Mouse (Mus musculus) neural tube, embryonic 14.5 days (tissue): Measurements from ENCODE around the gene Klhdc10. TPM values are rescaled to one million over a fixed set of nuclear protein-coding genes. Genes with fewer than 3 reads are reported as not detected.

Experiments
- ATAC-seq: fragments of 200-750 bp; cut with Nextera tagmentation; 2 replicates; pipeline ENCODE4 v1.8.0; 2017; ENCODE audit warnings: low read depth, mild to moderate bottlenecking, moderate TSS enrichment, moderate library complexity
- H3K27ac ChIP-seq: fragments of 300-500 bp; sonication (generic); 2 replicates; pipeline ENCODE4 v1.5.1; 2014; ENCODE audit warnings: low read depth, mild to moderate bottlenecking, control low read depth, low read length, moderate library complexity, mixed read lengths
- H3K27me3 ChIP-seq: fragments of 300-500 bp; sonication (generic); 2 replicates; pipeline ENCODE4 v1.6.1; 2014; ENCODE audit warnings: low read length; ENCODE audit not compliant: control insufficient read depth, insufficient read depth
- H3K36me3 ChIP-seq: fragments of 300-500 bp; sonication (generic); 2 replicates; pipeline ENCODE4 v1.6.1; 2014; ENCODE audit warnings: low read length, mixed read lengths; ENCODE audit not compliant: control insufficient read depth, insufficient read depth
- H3K4me1 ChIP-seq: fragments of 300-500 bp; sonication (generic); 2 replicates; pipeline ENCODE4 v1.6.1; 2014; ENCODE audit warnings: low read length; ENCODE audit not compliant: control insufficient read depth, insufficient read depth
- H3K4me2 ChIP-seq: fragments of 300-500 bp; sonication (generic); 2 replicates; pipeline ENCODE4 v1.6.1; 2014; ENCODE audit warnings: mild to moderate bottlenecking, low read depth, low read length, control low read depth
- H3K4me3 ChIP-seq: fragments of 300-500 bp; sonication (generic); 2 replicates; pipeline ENCODE4 v1.5.1; 2014; ENCODE audit warnings: low read depth, low read length, control low read depth, mixed read lengths
- H3K9ac ChIP-seq: fragments of 300-500 bp; sonication (generic); replicated peaks from 2 replicates; pipeline ENCODE4 v1.6.1; 2014; ENCODE audit warnings: low read depth, mild to moderate bottlenecking, control low read depth, low read length, mixed read lengths
- H3K9me3 ChIP-seq: fragments of 300-500 bp; sonication (generic); 2 replicates; pipeline ENCODE4 v1.6.1; 2016; ENCODE audit warnings: low read length; ENCODE audit not compliant: control insufficient read depth
- WGBS: fragments of 180-500 bp; shearing (Covaris S2); extraction: QIAGEN DNeasy Blood & Tissue Kit; methylation state at CpG from one replicate; pipeline ENCODE4 v1.1.7; 2014; 5-methylcytosine and 5-hydroxymethylcytosine counted together
- polyA plus RNA-seq: library from polyadenylated mRNA; unstranded; fragments of >200 nt; fragmentation: Nextera tagmentation; extraction: Ambion mirVana; gene quantifications from 2 replicates; pipeline ENCODE4 v1.2.1, GENCODE M21; 2014

Klhdc10 gene
- polyA plus RNA-seq, 1 experiment from 2014 or later, result 47.5 TPM

- Histone ChIP-seq H3K36me3 (no peaks in the 10 kb centered on the region), H3K4me2 (no peak overlapping the region), H3K4me3 (no peak overlapping the region), H3K9ac (no peak overlapping the region), H3K27ac (no peak overlapping the region), H3K9me3 (no peaks in the 10 kb centered on the region), H3K27me3 (no peaks in the 10 kb centered on the region), H3K4me1 (no peaks in the 10 kb centered on the region)
- WGBS, result 94% methylated on average over 2 of the region's 2 CpGs
- ATAC-seq, result no peak
Observed at GRCm38 (mm10) chr6:30416126-30416525, 14.5 kb downstream of the Klhdc10 start.

- H3K4me1 ChIP-seq, result no peaks in the 10 kb centered on the region
- H3K9me3 ChIP-seq, result no peaks in the 10 kb centered on the region
- no peak for ATAC-seq
- no peak overlapping the region for H3K9ac ChIP-seq
- H3K4me3 ChIP-seq, result no peak overlapping the region
- H3K27me3 ChIP-seq, result no peaks in the 10 kb centered on the region
- 91% methylated on average over 7 of the region's 7 CpGs for WGBS
- no peaks in the 10 kb centered on the region for H3K36me3 ChIP-seq
- H3K27ac ChIP-seq, result no peak overlapping the region
- no peak overlapping the region for H3K4me2 ChIP-seq
Observed at GRCm38 (mm10) chr6:30416801-30417200, 15.1 kb downstream of the Klhdc10 start.

GRCm38 (mm10) chr6:30432461-30433192 is 31.0 kb downstream of the Klhdc10 start:
- no peak overlapping the region for H3K4me3 ChIP-seq
- no peak overlapping the region for H3K4me2 ChIP-seq
- 81% methylated on average over 3 of the region's 3 CpGs for WGBS
- no peak for ATAC-seq
- H3K27me3 ChIP-seq, result no peaks in the 10 kb centered on the region
- no peak overlapping the region for H3K9ac ChIP-seq
- no peak overlapping the region for H3K27ac ChIP-seq
- H3K36me3 ChIP-seq, result no peaks in the 10 kb centered on the region
- H3K4me1 ChIP-seq, result no peaks in the 10 kb centered on the region
- H3K9me3 ChIP-seq, result no peaks in the 10 kb centered on the region

- 96% methylated on average over 3 of the region's 3 CpGs for WGBS
- H3K4me3 ChIP-seq, result no peak overlapping the region
- H3K4me2 ChIP-seq, result no peak overlapping the region
- peaks cover 2% of the 10 kb centered on the region; the same call in 1 of the 2 replicates for H3K36me3 ChIP-seq
- H3K9me3 ChIP-seq, result no peaks in the 10 kb centered on the region
- no peaks in the 10 kb centered on the region for H3K4me1 ChIP-seq
- H3K9ac ChIP-seq, result no peak overlapping the region
- no peak overlapping the region for H3K27ac ChIP-seq
- H3K27me3 ChIP-seq, result no peaks in the 10 kb centered on the region
- ATAC-seq, result no peak
Observed at GRCm38 (mm10) chr6:30436476-30436875, 34.8 kb downstream of the Klhdc10 start.

- no peak overlapping the region for H3K4me2 ChIP-seq
- 75% methylated on average over 3 of the region's 3 CpGs for WGBS
- no peaks in the 10 kb centered on the region for H3K4me1 ChIP-seq
- no peak overlapping the region for H3K27ac ChIP-seq
- H3K27me3 ChIP-seq, result no peaks in the 10 kb centered on the region
- ATAC-seq, result no peak
- no peaks in the 10 kb centered on the region for H3K9me3 ChIP-seq
- H3K36me3 ChIP-seq, result peaks cover 8% of the 10 kb centered on the region; the same call in 1 of the 2 replicates
- no peak overlapping the region for H3K4me3 ChIP-seq
- H3K9ac ChIP-seq, result no peak overlapping the region
Observed at GRCm38 (mm10) chr6:30437054-30437453, 35.4 kb downstream of the Klhdc10 start.

GRCm38 (mm10) chr6:30439576-30439975 is 37.9 kb downstream of the Klhdc10 start:
- peaks cover 12% of the 10 kb centered on the region; the same call in 1 of the 2 replicates for H3K36me3 ChIP-seq
- H3K4me1 ChIP-seq, result no peaks in the 10 kb centered on the region
- H3K4me3 ChIP-seq, result no peak overlapping the region
- no peak overlapping the region for H3K4me2 ChIP-seq
- no peaks in the 10 kb centered on the region for H3K27me3 ChIP-seq
- no peak overlapping the region for H3K9ac ChIP-seq
- no peaks in the 10 kb centered on the region for H3K9me3 ChIP-seq
- no peak for ATAC-seq
- H3K27ac ChIP-seq, result no peak overlapping the region
- 95% methylated on average over 10 of the region's 10 CpGs for WGBS

- Histone ChIP-seq H3K9ac (no peak overlapping the region), H3K4me1 (peaks cover 17% of the 10 kb centered on the region), H3K4me3 (no peak overlapping the region), H3K27ac (no peak overlapping the region), H3K36me3 (peaks cover 10% of the 10 kb centered on the region), H3K9me3 (no peaks in the 10 kb centered on the region), H3K27me3 (no peaks in the 10 kb centered on the region), H3K4me2 (no peak overlapping the region)
- no peak for ATAC-seq
- over 99% methylated on average over 7 of the region's 7 CpGs for WGBS
Observed at GRCm38 (mm10) chr6:30456991-30457390, 55.3 kb downstream of the Klhdc10 start.

GRCm38 (mm10) chr6:30458626-30459025 is 57.0 kb downstream of the Klhdc10 start:
- Histone ChIP-seq H3K9ac (no peak overlapping the region), H3K4me1 (peaks cover 17% of the 10 kb centered on the region), H3K9me3 (no peaks in the 10 kb centered on the region), H3K4me2 (no peak overlapping the region), H3K27ac (no peak overlapping the region), H3K27me3 (no peaks in the 10 kb centered on the region), H3K4me3 (no peak overlapping the region), H3K36me3 (no peaks in the 10 kb centered on the region; the same call in 1 of the 2 replicates)
- ATAC-seq, result no peak
- WGBS, result 87% methylated on average over 5 of the region's 5 CpGs

- ATAC-seq, result no peak
- H3K4me2 ChIP-seq, result peak overlapping the region; percentile 60
- H3K36me3 ChIP-seq, result no peaks in the 10 kb centered on the region
- WGBS, result 75% methylated on average over 16 of the region's 16 CpGs
- H3K9ac ChIP-seq, result peak overlapping the region; percentile 67
- no peaks in the 10 kb centered on the region for H3K27me3 ChIP-seq
- H3K4me1 ChIP-seq, result peaks cover 17% of the 10 kb centered on the region
- no peaks in the 10 kb centered on the region for H3K9me3 ChIP-seq
- H3K4me3 ChIP-seq, result peak overlapping the region; percentile 37
- peak overlapping the region; percentile 95; the same call in 1 of the 2 replicates for H3K27ac ChIP-seq
Observed at GRCm38 (mm10) chr6:30459056-30459747, 57.5 kb downstream of the Klhdc10 start.
